Mouse (Mus musculus) CD4-positive, CD25-positive, alpha-beta regulatory T cell (primary cell): Measurements from ENCODE around the gene Thap8. TPM values are rescaled to one million over a fixed set of nuclear protein-coding genes. Genes with fewer than 3 reads are reported as not detected.

Experiments used
- polyA plus RNA-seq: library from polyadenylated mRNA; unstranded; fragments of 100-300 nt; shearing (Covaris generic); gene quantifications from one replicate; pipeline ENCODE4 v1.2.1, GENCODE M21; 2017

Thap8 gene
- polyA plus RNA-seq = 0.39 TPM

DNA sequence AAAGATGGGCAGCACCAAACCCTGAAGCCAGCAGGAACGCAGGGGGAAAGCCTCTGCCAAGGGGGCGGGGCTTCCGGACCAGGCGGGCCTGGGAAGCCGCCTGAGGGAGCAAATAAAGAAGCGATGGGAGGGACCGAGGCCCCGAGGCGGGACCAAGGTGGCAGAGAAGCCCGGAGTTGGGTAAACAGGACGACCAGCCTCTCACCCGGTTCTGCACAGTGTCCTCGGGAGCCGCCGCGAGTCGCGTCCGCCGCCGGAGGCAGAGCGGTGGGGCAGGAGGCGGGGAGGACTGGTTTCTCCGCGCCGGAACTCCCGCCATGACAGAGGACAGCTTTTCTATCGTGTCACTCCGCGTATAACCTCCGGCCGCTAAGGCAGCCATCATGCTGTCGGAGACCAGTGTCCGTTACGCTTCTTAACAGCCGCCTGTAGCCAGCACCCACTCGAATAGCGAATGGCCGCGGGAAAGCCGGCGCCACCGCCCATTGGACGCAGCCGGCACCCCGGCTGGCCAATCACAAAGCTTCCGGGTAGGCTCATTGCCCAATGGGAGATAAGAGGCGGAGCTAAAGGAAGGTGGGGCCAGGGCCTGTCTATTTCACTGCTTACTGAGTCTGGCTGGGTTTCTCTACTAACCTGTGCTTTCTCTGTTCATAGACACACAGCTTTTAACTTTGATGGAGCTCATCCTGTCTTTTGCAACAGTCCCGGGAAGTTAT, at the start of gene Thap8, which contains the start of gene Wdr62:
Thap8 (plus strand) TSS at position 144 of the 719 bp plus-strand sequence.
Wdr62 (minus strand) TSS at position 469 of the 719 bp plus-strand sequence.

DNA sequence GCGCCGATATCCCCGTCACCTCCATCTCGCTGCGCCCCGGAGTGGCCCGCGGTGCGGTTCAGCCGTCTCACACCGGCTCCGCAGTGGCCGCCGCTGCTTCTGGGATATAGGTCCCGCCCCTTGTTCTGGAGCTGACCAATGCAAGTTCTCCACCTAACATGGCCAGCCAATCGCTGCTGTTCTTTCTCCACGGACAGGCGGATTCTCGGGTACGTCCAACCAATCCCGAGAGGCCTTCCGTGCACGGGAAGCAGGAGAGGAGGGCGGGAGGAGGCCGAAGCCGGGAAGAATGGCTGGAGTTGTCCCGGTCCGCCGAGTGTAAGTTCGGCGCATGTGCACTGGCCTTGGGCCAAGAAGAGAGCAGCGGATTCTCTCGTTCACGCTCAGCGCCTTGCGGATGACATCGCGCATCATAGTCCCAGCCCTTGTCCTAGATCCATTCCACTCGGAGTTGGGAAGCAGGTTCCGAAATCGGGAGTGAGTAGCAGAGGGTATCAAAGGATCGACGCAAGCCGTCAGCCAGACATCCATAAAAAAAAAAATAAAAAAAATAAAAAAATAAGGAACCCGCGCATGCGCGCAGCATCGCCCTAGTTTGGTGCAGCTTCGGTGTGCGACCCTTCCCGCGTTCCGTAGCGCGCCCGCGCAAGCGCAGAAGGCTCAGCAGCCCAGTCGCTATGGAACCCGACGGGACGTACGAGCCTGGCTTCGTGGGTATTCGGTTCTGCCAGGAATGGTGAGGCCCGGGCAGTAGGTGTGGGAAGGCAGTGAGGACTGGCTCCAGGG, 48.0 kb upstream of the Thap8 start, which contains the start of the genes Polr2i and Tbcb:
Polr2i (plus strand) TSS at position 280 of the 786 bp plus-strand sequence.
Tbcb (minus strand) TSS at position 604 of the 786 bp plus-strand sequence.

DNA sequence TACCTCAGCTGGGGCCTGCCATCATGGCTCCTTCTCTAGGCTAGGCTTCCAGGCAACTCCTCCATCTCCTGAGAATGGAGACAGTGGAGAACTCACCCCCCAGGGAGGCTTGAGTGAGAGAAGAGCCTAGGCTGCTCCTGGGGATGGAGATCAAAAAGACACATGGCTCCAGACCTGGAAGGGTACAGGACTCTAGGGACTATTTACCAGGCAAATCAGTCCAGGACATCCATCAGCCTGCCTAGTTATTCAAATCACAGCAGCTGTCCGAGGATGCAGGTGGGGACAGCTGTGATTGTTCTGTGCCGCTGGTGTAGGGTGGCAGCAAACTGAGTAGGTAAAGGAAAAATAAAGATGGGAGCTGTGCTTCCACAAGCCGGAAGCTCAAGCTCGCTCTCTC, 44.3 kb upstream of the Thap8 start, which contains the start of gene Ovol3:
Ovol3 (minus strand) TSS at position 101 of the 400 bp plus-strand sequence.

DNA sequence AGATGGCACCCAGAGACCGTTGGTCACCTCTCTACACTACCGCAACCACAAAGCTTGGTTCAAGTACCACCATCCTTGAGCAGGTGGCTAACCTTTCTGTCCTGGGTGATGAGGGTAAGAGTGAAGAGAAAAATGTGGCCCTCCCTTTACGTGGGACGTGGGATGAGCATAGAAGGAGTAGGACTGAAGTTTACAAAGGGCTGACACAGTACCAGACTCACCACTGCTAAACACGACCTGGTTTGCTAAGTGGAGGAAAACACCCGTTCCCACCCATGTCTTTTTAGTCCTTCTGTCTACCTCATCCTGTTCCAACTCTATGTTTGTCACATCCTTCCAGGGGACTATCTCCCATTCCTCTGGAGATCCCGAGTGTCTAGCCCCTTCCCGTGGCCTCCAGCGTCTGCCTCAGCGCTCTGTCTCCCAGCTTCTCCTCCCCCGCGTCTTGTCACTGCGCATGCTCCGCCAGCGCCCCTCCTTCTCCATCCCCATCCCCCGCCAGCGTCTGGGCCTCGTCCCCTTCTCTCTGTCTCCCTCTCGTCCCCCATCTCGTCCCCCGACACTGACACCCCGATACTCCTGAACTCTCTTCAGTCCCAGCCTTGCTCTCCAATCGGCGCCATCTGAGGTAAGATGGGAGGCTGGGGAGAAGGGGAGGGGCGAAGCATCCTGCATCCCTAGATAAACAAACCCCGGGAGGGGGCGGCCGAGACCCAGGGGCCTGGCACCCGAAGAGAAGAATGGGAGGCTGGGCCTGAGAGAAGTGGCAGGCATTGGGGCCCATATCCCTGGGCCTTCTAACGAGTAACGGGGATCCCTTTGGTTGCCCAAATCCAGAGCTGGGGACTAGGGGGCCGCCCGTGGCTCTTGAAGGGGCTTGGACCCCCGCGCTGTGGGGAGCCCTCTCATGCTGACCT, 11.6 kb downstream of the Thap8 start, which contains the start of gene Clip3:
Clip3 (plus strand) TSS at position 514 of the 917 bp plus-strand sequence.

DNA sequence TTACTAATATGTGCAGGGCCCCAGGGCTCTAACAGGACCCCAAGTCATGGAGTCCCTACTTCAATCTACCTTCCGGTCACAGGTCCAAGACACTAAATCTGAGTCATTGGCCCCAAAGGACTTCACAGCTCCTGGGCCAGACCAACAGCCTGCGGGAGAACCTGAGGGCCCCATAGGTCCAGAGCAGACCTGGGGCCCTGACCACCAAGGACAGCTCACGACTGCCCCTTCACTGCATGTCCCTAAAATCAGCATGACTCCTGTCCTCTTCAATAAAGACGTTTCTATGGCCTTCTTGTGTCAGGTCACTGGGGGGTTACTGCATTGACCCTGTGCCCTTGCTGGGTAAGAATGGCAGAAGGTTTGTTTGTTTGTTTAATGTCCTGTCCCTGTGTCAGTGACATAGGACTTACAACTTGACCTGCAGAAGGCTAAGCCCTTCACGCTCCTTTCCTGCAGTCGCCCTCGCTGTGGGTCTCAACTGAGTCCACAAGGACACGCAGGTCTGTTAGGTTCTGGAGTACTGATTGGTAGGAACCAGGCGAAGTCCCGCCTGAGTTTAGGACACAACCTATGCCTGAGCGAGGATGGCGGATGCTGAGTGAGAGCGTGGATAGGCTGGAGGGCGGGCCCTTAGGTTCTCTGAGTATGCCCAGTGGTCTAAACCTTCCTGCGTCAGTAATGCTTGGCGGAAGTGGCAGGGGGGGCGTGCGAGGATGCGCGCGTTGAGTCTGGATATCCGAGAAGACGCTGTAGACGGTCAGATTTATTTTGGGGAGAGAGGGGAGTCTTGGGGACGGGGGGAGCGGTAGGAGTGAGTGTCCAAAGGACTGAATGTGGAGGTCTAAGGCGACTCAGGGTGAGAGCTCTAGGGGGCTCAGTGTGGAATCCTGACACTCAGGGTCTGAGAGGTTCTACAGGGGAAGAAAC, 28.4 kb downstream of the Thap8 start, which contains the start of gene Alkbh6:
Alkbh6 (plus strand) TSS at position 642 of the 930 bp plus-strand sequence.

DNA sequence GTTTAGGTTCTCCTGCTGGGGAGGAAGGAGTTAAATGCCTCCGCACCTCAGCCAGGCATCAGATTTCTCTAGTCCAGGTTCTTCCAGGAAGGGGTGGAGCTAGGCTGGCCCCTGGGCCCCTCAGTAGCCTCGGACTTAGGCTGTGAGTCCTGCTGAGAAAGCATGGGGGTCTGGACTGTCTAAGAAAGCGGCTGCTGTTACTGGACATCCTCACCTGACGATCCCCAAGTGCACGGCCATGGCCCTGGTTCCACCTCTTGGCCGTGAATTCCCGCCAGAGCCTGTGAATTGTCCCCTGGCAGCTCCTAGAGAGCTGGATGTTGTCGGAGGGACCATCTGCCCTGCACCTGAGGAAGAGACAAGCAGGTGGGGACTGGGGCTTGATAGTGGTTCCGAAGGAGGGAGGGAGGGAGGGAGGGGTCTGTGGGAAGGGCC, 34.8 kb downstream of the Thap8 start, which contains the start of gene Syne4:
Syne4 (plus strand) TSS at position 87 of the 435 bp plus-strand sequence.

DNA sequence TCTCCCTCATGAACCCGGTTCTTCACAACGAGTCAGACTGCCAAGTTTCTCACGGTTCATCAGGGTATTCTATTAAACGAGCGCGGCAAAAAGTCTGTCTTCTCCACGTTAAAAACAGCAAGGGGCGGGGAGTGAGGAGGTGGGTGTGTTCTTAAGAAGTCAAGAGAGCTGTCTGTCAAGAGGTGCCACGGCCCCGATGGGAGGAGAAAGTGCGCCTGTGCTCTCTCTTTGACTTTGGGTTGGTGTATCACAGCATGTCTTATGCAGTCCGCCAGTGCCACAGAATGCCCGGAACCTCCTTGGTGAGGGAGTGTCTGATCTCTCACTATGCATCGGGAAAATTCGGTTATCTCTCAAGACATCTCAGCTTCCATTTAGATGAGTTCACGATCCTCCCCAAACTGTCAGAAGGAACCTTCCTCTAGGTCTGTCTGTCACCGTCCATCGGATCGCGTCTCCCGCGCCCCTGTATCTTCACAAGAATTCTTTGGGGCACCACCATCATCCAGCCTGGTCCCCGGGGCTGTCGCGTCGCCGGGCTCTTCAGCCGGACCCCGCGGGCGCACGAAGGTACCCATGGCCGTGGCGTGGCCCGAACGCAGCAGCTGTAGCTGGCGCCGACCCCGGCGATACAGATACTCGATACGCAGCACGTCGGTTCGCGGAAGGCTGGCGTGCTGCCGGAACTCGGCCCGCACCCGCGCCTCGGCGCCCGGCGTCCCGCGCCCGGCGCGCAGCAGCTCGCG, 41.8 kb downstream of the Thap8 start, which contains the start of gene E130208F15Rik:
E130208F15Rik (plus strand) TSS at position 202 of the 746 bp plus-strand sequence.

DNA sequence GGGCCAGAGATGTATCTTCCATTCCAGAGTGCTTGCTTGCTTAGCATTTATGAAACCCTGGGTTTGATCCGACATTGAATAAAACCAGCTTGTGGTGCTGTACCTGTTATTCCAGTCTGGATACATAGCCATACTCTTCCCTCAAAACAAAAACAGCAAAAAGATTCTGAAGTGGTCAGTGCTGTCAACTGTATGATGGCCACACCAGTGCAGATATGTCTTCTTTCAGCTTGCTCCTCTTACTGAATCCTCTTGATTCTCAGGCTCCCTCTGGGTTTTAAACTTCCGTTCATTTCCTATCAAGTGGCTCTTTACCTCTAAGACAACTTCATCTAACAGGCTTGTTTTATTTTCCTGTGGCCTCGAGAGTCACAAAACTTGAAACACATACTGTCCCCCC, 43.9 kb downstream of the Thap8 start, which contains the start of gene Sdhaf1:
Sdhaf1 (minus strand) TSS at position 101 of the 400 bp plus-strand sequence.

Other genes with a start within 250 kb of the Thap8 start
- 6.7 TPM for gene Zfp14, start 228.7 kb upstream of the Thap8 start, polyA plus RNA-seq
- 10.7 TPM for gene Zfp82, start 207.2 kb upstream of the Thap8 start, polyA plus RNA-seq
- gene Gm26920, start 189.7 kb upstream of the Thap8 start, polyA plus RNA-seq = 2.2 TPM
- gene Zfp566, start 189.6 kb upstream of the Thap8 start, polyA plus RNA-seq = 10.4 TPM
- gene Zfp260, start 185.3 kb upstream of the Thap8 start, polyA plus RNA-seq = 70.7 TPM
- gene Zfp382, start 158.2 kb upstream of the Thap8 start, polyA plus RNA-seq = 10.2 TPM
- gene Zfp146, start 110.3 kb upstream of the Thap8 start, polyA plus RNA-seq = 32.2 TPM
- 0.49 TPM for gene Cox7a1, start 96.0 kb upstream of the Thap8 start, polyA plus RNA-seq
- 72.0 TPM for gene Capns1, start 81.3 kb upstream of the Thap8 start, polyA plus RNA-seq
- 55.5 TPM for gene Polr2i, start 48.1 kb upstream of the Thap8 start, polyA plus RNA-seq
- 105 TPM for gene Tbcb, start 47.8 kb upstream of the Thap8 start, polyA plus RNA-seq
- not detected for gene Ovol3, start 44.4 kb upstream of the Thap8 start, polyA plus RNA-seq
- 5.4 TPM for gene Wdr62, start 325 bp downstream of the Thap8 start, polyA plus RNA-seq
- 3.3 TPM for gene Clip3, start 11.6 kb downstream of the Thap8 start, polyA plus RNA-seq
- gene Alkbh6, start 28.6 kb downstream of the Thap8 start, polyA plus RNA-seq = 168 TPM
- 15.5 TPM for gene Syne4, start 34.7 kb downstream of the Thap8 start, polyA plus RNA-seq
- gene E130208F15Rik, start 41.6 kb downstream of the Thap8 start, polyA plus RNA-seq = not detected
- 64.6 TPM for gene Sdhaf1, start 43.8 kb downstream of the Thap8 start, polyA plus RNA-seq
- gene Lrfn3, start 82.7 kb downstream of the Thap8 start, polyA plus RNA-seq = not detected
- 5.5 TPM for gene Tyrobp, start 133.7 kb downstream of the Thap8 start, polyA plus RNA-seq
- gene Hcst, start 139.8 kb downstream of the Thap8 start, polyA plus RNA-seq = 409 TPM
- 99.8 TPM for gene Nfkbid, start 141.6 kb downstream of the Thap8 start, polyA plus RNA-seq
- 17.8 TPM for gene Aplp1, start 165.4 kb downstream of the Thap8 start, polyA plus RNA-seq
- gene Kirrel2, start 177.6 kb downstream of the Thap8 start, polyA plus RNA-seq = not detected
- gene Nphs1, start 178.2 kb downstream of the Thap8 start, polyA plus RNA-seq = not detected
- not detected for gene Prodh2, start 213.5 kb downstream of the Thap8 start, polyA plus RNA-seq